Mouse (Mus musculus): ENCODE measurements around the gene Meox1. TPM values are rescaled to one million over a fixed set of nuclear protein-coding genes. Genes with fewer than 3 reads are reported as not detected.

The Meox1 gene
- polyA plus RNA-seq, 1 experiment, result 4.8 TPM

DNA sequence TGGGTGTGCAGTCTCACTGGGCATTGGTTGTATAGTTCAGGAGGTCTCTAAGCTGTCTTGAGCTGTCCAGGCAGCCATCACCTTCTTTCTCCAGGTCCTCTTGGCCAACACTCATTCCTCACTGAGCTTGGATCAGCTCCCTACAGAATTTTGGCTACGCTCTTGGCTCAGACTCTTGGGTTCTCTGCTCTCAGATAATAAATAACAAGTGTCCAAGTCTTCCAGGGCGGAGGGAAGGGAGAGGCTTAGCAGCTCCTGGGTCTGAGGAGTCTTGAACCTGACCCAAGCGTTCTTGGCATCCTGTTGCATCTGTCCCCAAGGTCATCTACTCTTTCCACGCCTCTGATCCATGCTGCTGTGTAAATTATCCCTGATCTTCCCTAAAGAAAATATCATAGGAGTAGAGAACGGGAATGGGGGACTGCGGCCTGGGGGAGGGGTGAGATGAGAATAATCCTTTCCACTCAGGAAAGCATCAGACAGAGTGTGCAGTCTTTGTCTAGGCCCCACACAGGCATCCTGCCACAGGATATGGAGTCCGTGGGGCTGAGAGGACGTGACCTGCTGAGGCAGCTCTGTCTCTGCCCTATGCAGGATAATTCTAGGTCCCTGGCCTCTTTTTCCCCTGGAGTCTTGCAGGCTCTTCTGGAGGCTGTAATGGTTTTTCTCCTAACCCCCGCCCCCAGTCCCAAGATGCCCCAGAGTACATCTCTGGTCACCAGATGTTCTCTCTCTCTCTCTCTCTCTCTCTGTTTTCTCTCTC lies 38.0 kb downstream of the Meox1 start:
- WGBS, result 52% methylated on average over 9 of the region's 9 CpGs
- Histone ChIP-seq H3K27me3 (replicated peaks; ENCODE audit: control insufficient read depth, insufficient read depth, low read length) (no peaks in the 10 kb centered on the region), H3K36me3 (ENCODE audit: control insufficient read depth, insufficient read depth, low read length) (no peaks in the 10 kb centered on the region), H3K4me1 (ENCODE audit: control insufficient read depth, insufficient read depth, low read length) (no peaks in the 10 kb centered on the region), H3K4me3 (ENCODE audit: insufficient read depth, low read depth, low read length) (no peak overlapping the region), H3K27ac (ENCODE audit: insufficient read depth, low read depth, low read length) (no peak overlapping the region)
- TF ChIP-seq POLR2A (IDR thresholded peaks at IDR 0.05; ENCODE audit: low read depth, low read length) (no peak), CTCF (conservative IDR thresholded peaks at IDR 0.05; ENCODE audit: insufficient read depth, insufficient read length, low read depth, low read length) (no peak)
- peak; percentile 73 for DNase-seq

DNA sequence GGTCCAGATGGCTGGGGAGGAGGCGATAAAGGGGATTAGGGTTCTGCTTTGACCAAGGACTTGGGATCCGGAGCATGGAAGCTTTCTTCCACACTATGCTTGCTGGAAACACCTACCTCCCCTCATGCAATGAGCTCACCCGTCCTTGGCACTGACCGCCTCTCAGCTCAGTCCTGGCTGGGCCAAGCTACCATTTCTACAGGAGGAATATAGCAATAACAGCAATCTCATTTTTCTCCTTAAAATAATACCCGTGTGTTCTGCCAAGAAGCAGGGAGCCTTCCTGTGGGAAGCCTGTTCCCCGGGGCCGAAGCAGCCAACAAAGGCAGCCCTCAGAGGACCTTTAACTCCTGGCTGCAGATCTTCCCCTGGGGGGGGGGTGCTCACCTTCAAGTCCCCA lies 43.1 kb downstream of the Meox1 start:
- Histone ChIP-seq H3K4me3 (ENCODE audit: insufficient read depth, low read depth, low read length) (no peak overlapping the region), H3K36me3 (ENCODE audit: control insufficient read depth, insufficient read depth, low read length) (no peaks in the 10 kb centered on the region), H3K4me1 (ENCODE audit: control insufficient read depth, insufficient read depth, low read length) (no peaks in the 10 kb centered on the region), H3K27me3 (replicated peaks; ENCODE audit: control insufficient read depth, insufficient read depth, low read length) (no peaks in the 10 kb centered on the region), H3K27ac (ENCODE audit: insufficient read depth, low read depth, low read length) (no peak overlapping the region)
- 75% methylated on average over 7 of the region's 7 CpGs for WGBS
- peak; percentile 72 for DNase-seq
- no peak for TF ChIP-seq CTCF (conservative IDR thresholded peaks at IDR 0.05; ENCODE audit: insufficient read depth, insufficient read length, low read depth, low read length)
- TF ChIP-seq POLR2A (IDR thresholded peaks at IDR 0.05; ENCODE audit: low read depth, low read length), result no peak

DNA sequence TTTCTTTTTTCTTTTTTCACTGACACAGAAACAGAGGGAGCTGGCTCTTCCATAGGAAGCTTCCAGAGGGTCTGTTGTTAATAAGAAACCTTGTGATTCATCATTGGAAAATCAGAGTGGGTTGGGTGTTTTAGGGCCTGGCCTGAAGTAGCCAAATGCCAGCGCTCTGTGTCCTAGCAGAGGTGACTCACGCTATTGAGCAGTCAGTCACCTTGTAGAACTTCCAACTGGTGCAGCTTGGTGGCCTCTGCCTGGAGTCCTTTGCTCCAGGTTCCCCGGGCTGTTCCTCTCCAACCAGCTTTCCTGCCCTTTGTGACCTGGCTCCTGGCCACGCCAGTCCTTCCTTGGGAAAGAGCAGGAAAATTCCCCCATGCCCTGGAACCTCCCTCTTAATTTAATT lies 44.9 kb downstream of the Meox1 start:
- no peaks in the 10 kb centered on the region for H3K36me3 ChIP-seq (ENCODE audit: control insufficient read depth, insufficient read depth, low read length)
- no peaks in the 10 kb centered on the region for H3K4me1 ChIP-seq (ENCODE audit: control insufficient read depth, insufficient read depth, low read length)
- H3K27ac ChIP-seq (ENCODE audit: insufficient read depth, low read depth, low read length), result no peak overlapping the region
- no peaks in the 10 kb centered on the region for H3K27me3 ChIP-seq (replicated peaks; ENCODE audit: control insufficient read depth, insufficient read depth, low read length)
- no peak for TF ChIP-seq POLR2A (IDR thresholded peaks at IDR 0.05; ENCODE audit: low read depth, low read length)
- no peak for TF ChIP-seq CTCF (conservative IDR thresholded peaks at IDR 0.05; ENCODE audit: insufficient read depth, insufficient read length, low read depth, low read length)
- DNase-seq, result peak; percentile 76
- H3K4me3 ChIP-seq (ENCODE audit: insufficient read depth, low read depth, low read length), result no peak overlapping the region
- WGBS, result 44% methylated on average over 4 of the region's 4 CpGs

DNA sequence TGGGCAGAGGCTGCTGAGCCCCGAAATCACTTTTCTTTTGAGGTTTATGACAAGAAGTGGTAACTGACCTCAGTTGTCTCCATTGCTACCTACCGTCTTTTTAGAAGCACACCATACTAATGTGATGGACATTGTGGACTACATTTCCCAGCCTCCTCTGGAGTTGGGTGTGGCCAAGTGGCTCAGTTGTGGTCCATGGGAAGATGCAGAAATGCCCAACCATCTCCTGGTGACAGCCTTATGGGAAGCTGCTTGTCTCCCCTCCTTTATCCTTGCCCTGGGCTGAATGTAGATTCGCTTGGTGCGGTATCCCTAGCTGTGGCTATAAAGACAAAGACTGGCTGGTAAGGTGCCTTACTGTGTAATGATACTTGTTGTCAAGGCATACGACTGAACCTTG lies 46.7 kb downstream of the Meox1 start:
- Histone ChIP-seq H3K27ac (ENCODE audit: insufficient read depth, low read depth, low read length) (no peak overlapping the region), H3K4me1 (ENCODE audit: control insufficient read depth, insufficient read depth, low read length) (no peaks in the 10 kb centered on the region), H3K36me3 (ENCODE audit: control insufficient read depth, insufficient read depth, low read length) (no peaks in the 10 kb centered on the region), H3K27me3 (replicated peaks; ENCODE audit: control insufficient read depth, insufficient read depth, low read length) (no peaks in the 10 kb centered on the region), H3K4me3 (ENCODE audit: insufficient read depth, low read depth, low read length) (no peak overlapping the region)
- 93% methylated on average over 5 of the region's 5 CpGs for WGBS
- DNase-seq, result no peak
- TF ChIP-seq POLR2A (IDR thresholded peaks at IDR 0.05; ENCODE audit: low read depth, low read length) (no peak), CTCF (conservative IDR thresholded peaks at IDR 0.05; ENCODE audit: insufficient read depth, insufficient read length, low read depth, low read length) (no peak)

DNA sequence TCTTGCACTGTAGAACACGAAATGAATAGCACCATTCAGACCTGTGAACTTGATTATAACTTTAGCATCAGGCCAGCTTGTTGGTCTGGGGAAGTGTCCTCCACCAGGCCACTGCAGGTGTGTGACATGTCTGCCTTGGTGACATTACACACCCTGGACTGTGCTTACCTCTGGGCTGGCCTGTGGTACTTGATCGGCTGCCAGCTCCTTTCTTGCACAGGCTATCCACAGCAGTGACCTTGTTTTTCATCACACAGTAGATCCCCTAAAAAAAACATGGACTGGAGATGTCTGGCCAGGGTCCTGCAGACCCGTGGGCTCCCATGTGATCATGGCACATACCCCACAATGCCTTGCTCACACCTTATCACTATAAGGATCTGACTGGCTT lies 51.4 kb downstream of the Meox1 start:
- Histone ChIP-seq H3K4me3 (ENCODE audit: insufficient read depth, low read depth, low read length) (no peak overlapping the region), H3K36me3 (ENCODE audit: control insufficient read depth, insufficient read depth, low read length) (no peaks in the 10 kb centered on the region), H3K27ac (ENCODE audit: insufficient read depth, low read depth, low read length) (peak overlapping the region; percentile 15; the same call in 1 of the 2 replicates), H3K4me1 (ENCODE audit: control insufficient read depth, insufficient read depth, low read length) (no peaks in the 10 kb centered on the region), H3K27me3 (replicated peaks; ENCODE audit: control insufficient read depth, insufficient read depth, low read length) (no peaks in the 10 kb centered on the region)
- WGBS, result 77% methylated on average over 3 of the region's 3 CpGs
- TF ChIP-seq CTCF (conservative IDR thresholded peaks at IDR 0.05; ENCODE audit: insufficient read depth, insufficient read length, low read depth, low read length) (no peak), POLR2A (IDR thresholded peaks at IDR 0.05; ENCODE audit: low read depth, low read length) (no peak)
- no peak for DNase-seq

DNA sequence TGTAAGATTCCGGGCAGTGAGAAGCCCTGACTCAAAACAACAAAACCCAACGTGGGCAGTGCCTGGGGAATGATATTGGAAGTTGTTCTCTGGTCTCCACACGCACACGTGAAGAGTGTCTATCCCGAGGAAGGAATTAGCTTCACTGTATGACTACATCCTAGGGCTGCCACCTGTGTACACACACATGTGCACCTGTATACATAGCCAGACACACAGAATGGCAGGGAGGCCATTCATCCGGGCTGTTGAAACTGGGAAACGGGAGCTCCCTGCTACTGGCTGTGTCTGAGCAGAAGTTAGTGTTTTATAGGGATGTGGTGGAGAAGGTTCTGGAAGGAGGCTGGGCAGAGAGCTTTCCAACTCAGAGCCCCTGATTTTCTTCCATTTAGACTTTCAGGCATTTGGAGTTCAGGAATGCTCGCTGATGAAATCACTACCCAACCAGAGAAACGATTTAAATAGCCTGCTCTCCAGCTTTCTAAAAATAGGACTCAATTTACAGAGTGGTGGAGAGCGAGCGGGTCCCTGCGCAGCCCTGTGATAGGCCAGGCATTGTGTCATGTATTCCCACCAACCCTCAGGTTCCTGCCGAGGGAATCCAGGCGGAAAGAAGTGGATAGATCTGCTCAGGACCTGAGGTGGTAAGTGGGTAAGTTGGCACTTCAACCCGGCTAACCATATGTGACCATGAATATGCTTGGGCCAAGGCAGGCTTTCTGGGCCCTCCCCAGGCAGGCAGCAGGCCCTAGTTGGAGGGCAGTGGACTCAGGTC lies 52.0 kb downstream of the Meox1 start:
- TF ChIP-seq POLR2A (IDR thresholded peaks at IDR 0.05; ENCODE audit: low read depth, low read length) (no peak), CTCF (conservative IDR thresholded peaks at IDR 0.05; ENCODE audit: insufficient read depth, insufficient read length, low read depth, low read length) (no peak)
- WGBS, result 63% methylated on average over 15 of the region's 15 CpGs

DNA sequence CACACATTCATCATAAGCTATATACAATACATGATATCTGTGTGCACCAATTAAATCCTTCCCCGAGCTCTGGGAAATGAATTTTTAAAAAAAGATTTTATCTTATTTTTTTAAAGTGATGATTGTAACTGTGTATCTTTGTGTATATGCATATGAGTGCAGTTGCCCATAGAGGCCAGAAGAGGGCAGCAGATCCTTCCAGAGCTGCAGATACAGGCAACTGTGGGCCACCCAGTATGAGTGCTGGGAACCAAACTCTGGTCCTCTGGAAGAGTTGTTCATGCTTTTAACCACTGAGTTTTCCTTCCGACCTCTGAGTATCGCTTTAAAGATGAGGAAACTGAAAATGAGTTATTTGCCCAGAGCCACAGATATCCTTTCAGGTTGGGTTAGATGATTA lies 53.8 kb downstream of the Meox1 start:
- WGBS, result over 99% methylated on average over 3 of the region's 3 CpGs
- Histone ChIP-seq H3K4me1 (ENCODE audit: control insufficient read depth, insufficient read depth, low read length) (no peaks in the 10 kb centered on the region), H3K27ac (ENCODE audit: insufficient read depth, low read depth, low read length) (no peak overlapping the region), H3K36me3 (ENCODE audit: control insufficient read depth, insufficient read depth, low read length) (no peaks in the 10 kb centered on the region), H3K27me3 (replicated peaks; ENCODE audit: control insufficient read depth, insufficient read depth, low read length) (no peaks in the 10 kb centered on the region), H3K4me3 (ENCODE audit: insufficient read depth, low read depth, low read length) (no peak overlapping the region)
- TF ChIP-seq POLR2A (IDR thresholded peaks at IDR 0.05; ENCODE audit: low read depth, low read length) (no peak), CTCF (conservative IDR thresholded peaks at IDR 0.05; ENCODE audit: insufficient read depth, insufficient read length, low read depth, low read length) (no peak; the same call in 1 of the 2 replicates)
- DNase-seq, result no peak

More for the DNA sequence above, 52.0 kb downstream of the Meox1 start:
- H3K27me3 ChIP-seq (replicated peaks; ENCODE audit: control insufficient read depth, insufficient read depth, low read length), result no peaks in the 10 kb centered on the region
- H3K4me3 ChIP-seq (ENCODE audit: insufficient read depth, low read depth, low read length), result no peak overlapping the region
- peak overlapping the region; percentile 27; the same call in 1 of the 2 replicates for H3K27ac ChIP-seq (ENCODE audit: insufficient read depth, low read depth, low read length)
- peak; percentile 47 for DNase-seq
- H3K36me3 ChIP-seq (ENCODE audit: control insufficient read depth, insufficient read depth, low read length), result no peaks in the 10 kb centered on the region
- H3K4me1 ChIP-seq (ENCODE audit: control insufficient read depth, insufficient read depth, low read length), result no peaks in the 10 kb centered on the region
